Mouse (Mus musculus) bone marrow macrophage, adult 2 months (primary cell): ENCODE data around the gene Gm20388.

ENCODE experiments used
- CTCF ChIP-seq: IDR thresholded peaks from 2 replicates; pipeline ENCODE4 v1.5.1; 2012; ENCODE audit warnings: low read depth, mild to moderate bottlenecking, low read length, moderate library complexity
- POLR2A ChIP-seq: IDR thresholded peaks from 2 replicates; pipeline ENCODE4 v1.6.1; 2012; ENCODE audit warnings: mild to moderate bottlenecking, low read depth, low read length, borderline replicate concordance

DNA sequence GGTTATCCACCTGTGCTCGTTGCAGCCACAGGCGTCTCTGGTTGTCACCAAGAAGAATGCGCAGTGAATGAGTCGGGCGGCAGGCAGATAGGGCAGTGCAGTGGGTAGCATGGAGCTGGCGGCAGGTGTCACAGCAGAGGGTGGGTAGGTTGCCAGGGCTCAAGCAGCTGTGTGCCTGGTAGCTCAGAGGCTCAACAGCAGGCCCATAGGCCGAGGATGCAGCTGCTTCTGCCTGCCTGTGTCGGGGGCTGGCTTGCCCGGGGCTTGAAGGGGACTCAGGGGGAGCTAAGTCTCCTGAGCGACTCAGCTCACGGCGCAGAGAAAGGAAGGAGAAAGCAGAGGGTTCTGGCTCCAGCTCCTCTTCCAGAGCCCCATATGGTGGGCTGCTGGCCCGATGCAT, 3322.7 kb downstream of the Gm20388 start:
- TF ChIP-seq POLR2A (no peak), CTCF (no peak)
